Mouse (Mus musculus) liver, adult 2 months (tissue): ENCODE measurements around the gene Dstyk. TPM values are rescaled to one million over a fixed set of nuclear protein-coding genes. Genes with fewer than 3 reads are reported as not detected.

Experiments used
- DNase-seq: peaks from one replicate; pipeline ENCODE4 v3.0.0-alpha.2; 2011; ENCODE audit warnings: low read depth, low spot score; ENCODE audit errors: extremely low read depth
- H3K27ac ChIP-seq: fragments of 200-500 bp; replicated peaks from 2 replicates; pipeline ENCODE4 v1.5.1; 2012; ENCODE audit warnings: low read depth, mild to moderate bottlenecking, control low read depth, inconsistent platforms, low read length; ENCODE audit not compliant: insufficient read depth
- H3K27me3 ChIP-seq: fragments of 200-500 bp; 2 replicates; pipeline ENCODE4 v1.6.1; 2012; ENCODE audit warnings: mild to moderate bottlenecking, moderate library complexity, low read length, inconsistent platforms; ENCODE audit not compliant: control insufficient read depth, insufficient read depth
- H3K36me3 ChIP-seq: fragments of 200-500 bp; 2 replicates; pipeline ENCODE4 v1.6.1; 2012; ENCODE audit warnings: low read length, inconsistent platforms; ENCODE audit not compliant: control insufficient read depth, insufficient read depth
- H3K4me1 ChIP-seq: fragments of 200-500 bp; 2 replicates; pipeline ENCODE4 v1.6.1; 2011; ENCODE audit warnings: low read length; ENCODE audit not compliant: control insufficient read depth, insufficient read depth
- H3K4me3 ChIP-seq: fragments of 200-500 bp; 2 replicates; pipeline ENCODE4 v1.5.1; 2011; ENCODE audit warnings: low read depth, mild to moderate bottlenecking, control low read depth, low read length, moderate library complexity; ENCODE audit not compliant: insufficient read depth
- H3K79me2 ChIP-seq: fragments of 200-500 bp; 2 replicates; pipeline ENCODE4 v1.6.1; 2012; ENCODE audit warnings: inconsistent platforms, mild to moderate bottlenecking, low read length, moderate library complexity; ENCODE audit not compliant: control insufficient read depth, insufficient read depth
- H3K9ac ChIP-seq: fragments of 200-500 bp; 2 replicates; pipeline ENCODE4 v1.6.1; 2012; ENCODE audit warnings: low read depth, mild to moderate bottlenecking, control low read depth, inconsistent platforms, low read length
- CTCF ChIP-seq: fragments of 200-500 bp; IDR thresholded peaks from 2 replicates; pipeline ENCODE4 v1.5.1; 2011; ENCODE audit warnings: low read depth, low read length, control low read depth
- POLR2A ChIP-seq: fragments of 200-500 bp; IDR thresholded peaks from 2 replicates; pipeline ENCODE4 v1.6.1; 2011; ENCODE audit warnings: low read length, control low read depth; ENCODE audit not compliant: insufficient read depth; ENCODE audit errors: extremely low read depth
- WGBS: fragments of 180-500 bp; shearing (Covaris S2); methylation state at CpG from one replicate; pipeline ENCODE4 v1.1.7; 2018; 5-methylcytosine and 5-hydroxymethylcytosine counted together
- polyA plus RNA-seq: library from polyadenylated mRNA; depleted of rRNA; stranded (reverse); fragments of >200 nt; gene quantifications from 2 replicates; pipeline ENCODE4 v1.2.3, GENCODE M21; 2012
- total RNA-seq: library from RNA; depleted of rRNA; stranded (reverse); fragments of >200 nt; gene quantifications from 2 replicates; pipeline ENCODE4 v1.2.3, GENCODE M21; 2014

The Dstyk gene
- total and polyA plus RNA-seq, 2 experiments, result 4.1 to 8.9 TPM

DNA sequence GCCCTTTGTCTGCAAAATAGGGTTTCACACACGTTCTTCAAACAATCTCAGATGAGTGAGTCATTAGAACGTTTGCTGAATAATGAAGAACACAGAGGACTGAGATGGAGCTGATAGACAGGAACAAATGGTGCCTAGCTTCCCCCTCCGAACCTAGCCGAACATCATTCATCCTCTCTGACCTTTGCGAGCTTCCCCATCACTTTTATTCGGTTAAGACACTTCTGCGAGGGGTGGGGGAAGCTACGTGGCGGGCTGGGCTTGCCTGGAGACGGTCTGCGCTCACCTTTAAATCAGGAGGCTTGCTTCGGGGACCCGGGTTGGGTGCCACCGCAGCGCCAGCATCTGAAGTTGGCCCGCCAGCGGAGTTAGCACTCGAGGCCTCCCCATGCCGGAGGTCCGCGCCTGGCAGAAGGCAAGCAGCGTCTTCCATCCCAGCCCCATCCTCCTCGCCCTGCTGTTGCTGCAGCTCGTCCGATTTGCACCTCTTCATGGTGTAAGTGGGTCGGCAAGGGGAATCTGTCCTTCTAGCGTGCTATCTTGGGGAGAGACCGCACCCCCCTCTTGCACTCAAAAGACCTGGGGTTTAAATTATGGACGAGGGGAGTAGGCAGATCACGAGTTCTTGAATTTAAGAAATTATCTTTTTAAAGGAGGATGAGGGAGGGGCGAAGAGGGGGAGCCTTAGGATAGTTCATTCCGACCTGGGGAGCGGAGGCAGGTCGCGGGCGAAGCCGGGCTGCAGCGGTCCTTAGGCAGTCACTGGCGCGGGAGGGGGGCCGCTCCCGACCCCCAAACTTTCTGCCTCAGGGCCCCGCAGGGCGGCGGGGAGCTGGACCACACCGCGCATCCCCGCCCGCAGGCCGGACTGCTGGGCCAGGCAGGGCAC lies 26.4 kb upstream of the Dstyk start, which contains the start of gene Tmcc2:
Gene Tmcc2 (minus strand): TSS at position 591 of the 889 bp plus-strand sequence.
- Histone ChIP-seq H3K27me3 (peaks cover 4% of the 10 kb centered on the region), H3K4me1 (peaks cover 1% of the 10 kb centered on the region; the same call in 1 of the 2 replicates), H3K36me3 (no peaks in the 10 kb centered on the region), H3K27ac (peak within 1 kb of the TSS; percentile 92), H3K4me3 (peak within 1 kb of the TSS; percentile 80), H3K9ac (peak within 1 kb of the TSS; percentile 75), H3K79me2 (no peaks in the 10 kb centered on the region)
- WGBS, result 5% methylated on average over 50 of the region's 50 CpGs
- DNase-seq, result no peak
- TF ChIP-seq CTCF (no peak), POLR2A (no peak)

DNA sequence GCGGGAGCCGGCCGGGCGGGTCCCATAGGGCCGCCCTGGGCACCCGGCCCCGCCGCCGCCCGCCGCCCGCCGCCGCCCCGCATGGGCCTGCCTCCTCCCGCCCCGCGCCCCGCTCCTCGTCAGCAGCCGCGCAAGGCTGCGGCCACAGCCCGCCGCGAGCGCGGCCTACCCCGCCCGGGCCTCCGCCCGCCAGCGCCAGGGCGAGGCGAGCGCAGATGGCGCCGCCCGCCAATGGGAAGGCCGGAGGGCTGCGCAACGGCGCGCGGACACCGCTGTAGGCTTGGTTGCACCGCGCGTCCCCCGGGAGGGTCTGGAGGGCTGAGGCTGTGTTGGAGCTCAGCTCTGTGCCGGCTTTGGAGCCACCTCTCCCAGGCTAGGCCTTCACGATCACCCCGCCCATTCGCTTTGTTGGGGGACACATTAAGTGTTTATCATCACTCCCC lies 25.8 kb upstream of the Dstyk start:
- Histone ChIP-seq H3K4me1 (peaks cover 1% of the 10 kb centered on the region; the same call in 1 of the 2 replicates), H3K9ac (peak overlapping the region; percentile 75), H3K79me2 (no peaks in the 10 kb centered on the region), H3K27me3 (peaks cover 4% of the 10 kb centered on the region), H3K4me3 (peak overlapping the region; percentile 80), H3K36me3 (no peaks in the 10 kb centered on the region), H3K27ac (no peak overlapping the region)
- WGBS, result 6% methylated on average over 54 of the region's 54 CpGs
- DNase-seq, result no peak
- TF ChIP-seq CTCF (no peak), POLR2A (no peak)

DNA sequence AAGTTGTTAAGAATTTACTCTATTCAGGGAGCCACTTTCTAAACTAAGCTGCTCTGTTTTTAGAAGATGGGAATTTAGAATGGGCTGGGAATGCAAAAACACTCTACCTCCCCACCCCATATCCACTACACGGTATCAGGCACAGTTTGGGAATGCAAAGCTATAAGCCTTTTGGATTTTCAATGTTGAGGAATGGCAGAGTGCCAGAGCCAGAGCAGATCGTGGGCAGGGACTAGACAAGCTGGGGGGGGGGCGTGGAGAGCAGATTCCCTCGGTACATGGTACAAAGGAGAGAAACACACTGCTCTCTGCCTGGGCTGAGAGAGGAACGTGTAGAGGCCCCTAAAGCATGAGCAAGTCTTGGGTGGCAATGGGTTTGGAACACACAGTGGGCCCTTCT lies 24.5 kb upstream of the Dstyk start:
- no peak overlapping the region for H3K4me3 ChIP-seq
- WGBS, result 78% methylated on average over 5 of the region's 5 CpGs
- H3K4me1 ChIP-seq, result no peaks in the 10 kb centered on the region; the same call in 1 of the 2 replicates
- TF ChIP-seq CTCF (no peak), POLR2A (no peak)
- H3K27me3 ChIP-seq, result peaks cover 4% of the 10 kb centered on the region
- no peaks in the 10 kb centered on the region for H3K79me2 ChIP-seq
- no peaks in the 10 kb centered on the region for H3K36me3 ChIP-seq
- no peak overlapping the region for H3K27ac ChIP-seq
- no peak for DNase-seq
- no peak overlapping the region for H3K9ac ChIP-seq

- no peaks in the 10 kb centered on the region for H3K79me2 ChIP-seq
- no peak overlapping the region for H3K9ac ChIP-seq
- no peak overlapping the region for H3K4me3 ChIP-seq
- H3K4me1 ChIP-seq, result no peaks in the 10 kb centered on the region; the same call in 1 of the 2 replicates
- TF ChIP-seq CTCF, result no peak
- no peak for TF ChIP-seq POLR2A
- H3K27me3 ChIP-seq, result no peaks in the 10 kb centered on the region
- 78% methylated on average over 2 of the region's 2 CpGs for WGBS
- no peak for DNase-seq
- H3K27ac ChIP-seq, result no peak overlapping the region
- H3K36me3 ChIP-seq, result no peaks in the 10 kb centered on the region
Measured at GRCm38 (mm10) chr1:132396705-132397104, 20.6 kb upstream of the Dstyk start.

DNA sequence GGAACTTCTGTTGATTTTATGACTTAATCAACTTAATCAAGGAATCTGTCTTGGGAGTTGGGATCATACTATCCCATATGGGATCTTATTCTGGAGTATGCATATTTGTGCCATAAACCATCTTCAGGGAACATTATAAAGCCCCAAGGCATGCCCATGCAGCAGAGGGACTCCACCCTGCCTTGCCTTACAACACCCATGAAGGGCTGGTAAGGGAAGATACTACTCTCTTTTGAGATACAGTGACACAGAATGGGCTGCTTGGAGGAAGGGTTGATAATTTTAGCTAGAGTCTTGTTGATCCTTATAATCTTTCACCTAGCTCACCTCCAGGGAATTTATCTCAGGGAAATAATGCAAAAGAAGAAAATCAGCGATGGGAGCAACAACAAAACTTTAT lies 16.8 kb upstream of the Dstyk start:
- Histone ChIP-seq H3K4me3 (no peak overlapping the region), H3K27me3 (no peaks in the 10 kb centered on the region), H3K36me3 (no peaks in the 10 kb centered on the region), H3K4me1 (no peaks in the 10 kb centered on the region), H3K27ac (no peak overlapping the region), H3K79me2 (no peaks in the 10 kb centered on the region), H3K9ac (no peak overlapping the region)
- no peak for DNase-seq
- 63% methylated on average over 1 of the region's 1 CpGs for WGBS
- TF ChIP-seq CTCF (no peak), POLR2A (no peak)

GRCm38 (mm10) chr1:132401843-132402242 lies 15.5 kb upstream of the Dstyk start:
- H3K9ac ChIP-seq, result no peak overlapping the region
- 91% methylated on average over 1 of the region's 1 CpGs for WGBS
- H3K27me3 ChIP-seq, result no peaks in the 10 kb centered on the region
- H3K4me3 ChIP-seq, result no peak overlapping the region
- H3K79me2 ChIP-seq, result no peaks in the 10 kb centered on the region
- H3K36me3 ChIP-seq, result no peaks in the 10 kb centered on the region
- DNase-seq, result no peak
- H3K4me1 ChIP-seq, result no peaks in the 10 kb centered on the region
- no peak overlapping the region for H3K27ac ChIP-seq
- TF ChIP-seq CTCF, result no peak
- TF ChIP-seq POLR2A, result no peak
